Mouse (Mus musculus) intestine, postnatal 0 days (tissue): ENCODE measurements around the gene Isl2. TPM values are rescaled to one million over a fixed set of nuclear protein-coding genes. Genes with fewer than 3 reads are reported as not detected.
A peak's percentile ranks its signal among the peaks of the same experiment; 100 is the strongest.

Experiments
- ATAC-seq: fragments of 200-750 bp; cut with Nextera tagmentation; 2 replicates; pipeline ENCODE4 v1.8.0; 2017; ENCODE audit warnings: mild to moderate bottlenecking, moderate TSS enrichment, moderate library complexity
- H3K27ac ChIP-seq: fragments of 300-500 bp; sonication (generic); 2 replicates; pipeline ENCODE4 v1.5.1; 2014; ENCODE audit warnings: mild to moderate bottlenecking, low read depth, low read length, moderate library complexity
- H3K27me3 ChIP-seq: fragments of 300-500 bp; sonication (generic); replicated peaks from 2 replicates; pipeline ENCODE4 v1.6.1; 2014; ENCODE audit warnings: low read length, mixed read lengths; ENCODE audit not compliant: control insufficient read depth, insufficient read depth
- H3K36me3 ChIP-seq: fragments of 300-500 bp; sonication (generic); 2 replicates; pipeline ENCODE4 v1.6.1; 2014; ENCODE audit warnings: mild to moderate bottlenecking, moderate library complexity; ENCODE audit not compliant: control insufficient read depth, insufficient read depth
- H3K4me1 ChIP-seq: fragments of 300-500 bp; sonication (generic); replicated peaks from 2 replicates; pipeline ENCODE4 v1.6.1; 2014; ENCODE audit warnings: antibody characterized with exemption, low read length, mixed read lengths; ENCODE audit not compliant: control insufficient read depth, insufficient read depth
- H3K4me2 ChIP-seq: fragments of 300-500 bp; sonication (generic); replicated peaks from 2 replicates; pipeline ENCODE4 v1.6.1; 2014; ENCODE audit warnings: low read depth, mild to moderate bottlenecking, moderate library complexity
- H3K4me3 ChIP-seq: fragments of 300-500 bp; sonication (generic); 2 replicates; pipeline ENCODE4 v1.5.1; 2014; ENCODE audit warnings: low read depth, low read length
- H3K9ac ChIP-seq: fragments of 300-500 bp; sonication (generic); 2 replicates; pipeline ENCODE4 v1.6.1; 2014; ENCODE audit warnings: mild to moderate bottlenecking, low read depth, low read length
- H3K9me3 ChIP-seq: fragments of 300-500 bp; sonication (generic); 2 replicates; pipeline ENCODE4 v1.6.1; 2016; ENCODE audit warnings: mixed run types; ENCODE audit not compliant: control insufficient read depth
- CTCF ChIP-seq: sonication (generic); IDR thresholded peaks from 2 replicates; pipeline ENCODE4 v1.5.1; 2016; ENCODE audit warnings: low read depth, mild to moderate bottlenecking, control low read depth, antibody characterized with exemption, moderate library complexity
- WGBS: fragments of 180-500 bp; shearing (Covaris S2); extraction: QIAGEN DNeasy Blood & Tissue Kit; methylation state at CpG from one replicate; pipeline ENCODE4 v1.1.7; 2014; 5-methylcytosine and 5-hydroxymethylcytosine counted together
- polyA plus RNA-seq: library from polyadenylated mRNA; unstranded; fragments of >200 nt; fragmentation: Nextera tagmentation; extraction: Ambion mirVana; gene quantifications from 2 replicates; pipeline ENCODE4 v1.2.1, GENCODE M21; 2015

Isl2 gene
- 1.4 TPM in 2 replicates for polyA plus RNA-seq

DNA sequence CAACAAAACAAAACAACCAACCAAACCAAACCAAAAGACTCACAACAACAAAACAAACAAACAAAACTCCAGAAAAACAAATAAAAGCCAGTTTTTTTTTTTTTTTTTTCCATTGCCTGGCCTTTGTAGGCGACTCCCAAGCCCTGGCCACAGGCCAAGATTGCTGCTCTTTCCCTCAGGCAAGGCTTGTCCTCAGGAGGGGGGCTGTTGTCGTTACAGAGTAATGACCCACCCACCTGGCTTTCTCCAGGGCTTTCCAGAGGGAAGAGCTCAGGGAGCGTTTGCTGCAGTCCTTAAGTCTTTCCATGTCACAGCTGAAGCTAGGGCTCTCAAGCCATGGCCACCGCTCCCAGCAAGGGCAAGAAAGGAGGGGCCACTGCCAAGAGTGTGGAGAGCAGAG lies at the start of gene Isl2:
Isl2 (plus strand) TSS at position 296 of the 400 bp plus-strand sequence.
- no peaks in the 10 kb centered on the region; the same call in 1 of the 2 replicates for H3K4me1 ChIP-seq
- H3K36me3 ChIP-seq = no peaks in the 10 kb centered on the region
- no peak for TF ChIP-seq CTCF
- peaks cover 52% of the 10 kb centered on the region for H3K27me3 ChIP-seq
- H3K9ac ChIP-seq = no peak within 1 kb of the TSS
- H3K4me3 ChIP-seq = peak within 1 kb of the TSS; percentile 50
- no peaks in the 10 kb centered on the region for H3K9me3 ChIP-seq
- no peak for ATAC-seq
- WGBS = 36% methylated on average over 4 of the region's 4 CpGs
- H3K4me2 ChIP-seq = peak within 1 kb of the TSS; percentile 64; the same call in 1 of the 2 replicates
- no peak within 1 kb of the TSS for H3K27ac ChIP-seq

DNA sequence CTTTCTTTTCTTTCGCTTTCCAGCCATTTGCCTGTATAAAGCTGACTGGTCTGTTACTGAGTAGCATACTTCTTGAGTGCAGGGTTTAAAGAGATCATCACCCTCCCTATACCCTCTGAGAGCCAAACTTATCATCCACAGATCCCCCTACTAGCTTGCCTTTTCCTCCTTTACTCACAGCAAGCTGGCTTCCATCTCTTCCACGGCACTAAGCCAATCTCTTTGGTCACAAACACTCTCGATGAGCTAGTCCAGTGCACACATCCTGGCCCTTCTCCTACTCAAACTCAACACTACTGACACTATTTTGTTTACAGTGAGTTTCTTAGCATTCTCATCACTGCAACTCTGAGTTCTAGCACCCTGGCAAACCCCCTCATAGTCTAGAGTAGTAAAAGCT lies 30.6 kb upstream of the Isl2 start:
- no peak overlapping the region for H3K9ac ChIP-seq
- H3K4me2 ChIP-seq = no peak overlapping the region
- H3K36me3 ChIP-seq = no peaks in the 10 kb centered on the region
- H3K27me3 ChIP-seq = no peaks in the 10 kb centered on the region
- WGBS = 73% methylated on average over 3 of the region's 3 CpGs
- no peak for TF ChIP-seq CTCF
- H3K9me3 ChIP-seq = no peaks in the 10 kb centered on the region
- ATAC-seq = no peak
- H3K4me1 ChIP-seq = no peaks in the 10 kb centered on the region; the same call in 1 of the 2 replicates
- no peak overlapping the region for H3K27ac ChIP-seq
- H3K4me3 ChIP-seq = no peak overlapping the region

DNA sequence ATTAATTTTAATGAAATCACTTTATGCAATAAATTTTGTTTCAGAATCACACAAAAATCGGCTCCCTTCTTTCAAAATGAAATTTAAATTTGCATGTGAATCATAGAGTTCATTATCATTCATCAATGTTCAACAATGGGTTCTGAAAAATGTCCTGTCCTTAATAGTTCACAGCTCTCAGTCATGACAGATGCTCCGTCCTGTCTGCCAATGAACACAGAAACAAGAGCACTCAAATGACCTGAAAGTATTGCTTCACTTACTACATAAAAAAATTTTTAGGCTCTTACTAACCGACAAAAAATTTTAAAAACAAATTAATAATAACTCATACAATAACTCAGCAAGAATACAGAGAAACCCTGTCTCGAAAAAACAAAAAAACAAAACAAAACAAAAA lies 29.8 kb upstream of the Isl2 start:
- Histone ChIP-seq H3K36me3 (no peaks in the 10 kb centered on the region), H3K27ac (no peak overlapping the region), H3K27me3 (no peaks in the 10 kb centered on the region; the same call in 1 of the 2 replicates), H3K4me3 (no peak overlapping the region), H3K4me1 (no peaks in the 10 kb centered on the region; the same call in 1 of the 2 replicates), H3K9ac (no peak overlapping the region), H3K4me2 (no peak overlapping the region), H3K9me3 (no peaks in the 10 kb centered on the region)
- 75% methylated on average over 4 of the region's 4 CpGs for WGBS
- TF ChIP-seq CTCF = no peak
- no peak for ATAC-seq

DNA sequence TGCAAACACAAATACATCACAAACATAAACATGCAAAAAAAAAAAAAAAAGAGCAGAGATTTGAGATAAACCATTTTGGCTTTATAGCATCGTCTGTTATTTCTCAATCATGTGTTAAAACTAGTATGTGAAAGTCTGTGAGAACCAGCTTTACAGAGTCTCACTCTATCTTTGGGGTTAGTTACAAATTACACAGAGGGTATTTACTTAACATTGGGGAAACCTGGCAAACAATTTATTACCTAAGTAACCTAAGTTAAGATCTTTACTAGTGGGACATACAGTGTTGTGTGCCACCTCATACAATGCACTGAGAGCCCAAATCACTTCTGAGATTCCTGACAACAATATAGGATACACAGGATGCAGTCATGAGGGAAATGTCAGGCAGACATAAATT lies 28.7 kb upstream of the Isl2 start:
- Histone ChIP-seq H3K27me3 (no peaks in the 10 kb centered on the region; the same call in 1 of the 2 replicates), H3K9ac (no peak overlapping the region), H3K4me1 (no peaks in the 10 kb centered on the region; the same call in 1 of the 2 replicates), H3K4me3 (no peak overlapping the region), H3K4me2 (no peak overlapping the region), H3K9me3 (no peaks in the 10 kb centered on the region), H3K27ac (no peak overlapping the region), H3K36me3 (no peaks in the 10 kb centered on the region)
- 39% methylated on average over 1 of the region's 1 CpGs for WGBS
- no peak for TF ChIP-seq CTCF
- no peak for ATAC-seq

DNA sequence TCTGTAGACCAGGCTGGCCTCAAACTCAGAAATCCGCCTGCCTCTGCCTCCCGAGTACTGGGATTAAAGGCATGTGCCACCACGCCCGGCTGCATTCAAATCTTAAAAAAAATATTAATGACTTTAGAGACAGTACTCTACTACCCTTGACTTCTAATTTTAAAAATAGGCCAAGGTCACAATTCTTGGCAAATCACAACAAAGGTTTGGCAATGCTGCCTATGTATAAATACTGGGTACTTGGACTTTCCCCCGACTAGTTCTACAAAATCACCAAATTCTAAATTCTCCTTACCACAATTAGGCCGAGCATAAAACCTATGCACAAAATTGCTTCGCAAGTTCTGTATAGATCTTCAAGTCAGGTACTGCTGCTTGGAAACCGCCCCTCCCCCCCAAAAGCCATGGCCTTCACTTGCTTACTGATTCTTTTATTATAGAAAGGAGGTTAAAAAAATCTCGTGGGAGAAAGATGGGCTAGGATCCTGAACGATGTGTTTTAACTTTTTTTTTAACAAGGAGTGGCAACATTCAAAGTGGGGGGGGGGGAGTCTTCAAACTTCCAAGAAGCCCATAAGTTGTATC lies 27.7 kb upstream of the Isl2 start:
- Histone ChIP-seq H3K4me2 (peak overlapping the region; percentile 86), H3K27me3 (no peaks in the 10 kb centered on the region; the same call in 1 of the 2 replicates), H3K4me3 (peak overlapping the region; percentile 85), H3K36me3 (no peaks in the 10 kb centered on the region), H3K4me1 (no peaks in the 10 kb centered on the region; the same call in 1 of the 2 replicates), H3K9ac (peak overlapping the region; percentile 85; the same call in 1 of the 2 replicates), H3K27ac (no peak overlapping the region), H3K9me3 (no peaks in the 10 kb centered on the region)
- WGBS = 75% methylated on average over 10 of the region's 10 CpGs
- no peak for ATAC-seq
- TF ChIP-seq CTCF = no peak

DNA sequence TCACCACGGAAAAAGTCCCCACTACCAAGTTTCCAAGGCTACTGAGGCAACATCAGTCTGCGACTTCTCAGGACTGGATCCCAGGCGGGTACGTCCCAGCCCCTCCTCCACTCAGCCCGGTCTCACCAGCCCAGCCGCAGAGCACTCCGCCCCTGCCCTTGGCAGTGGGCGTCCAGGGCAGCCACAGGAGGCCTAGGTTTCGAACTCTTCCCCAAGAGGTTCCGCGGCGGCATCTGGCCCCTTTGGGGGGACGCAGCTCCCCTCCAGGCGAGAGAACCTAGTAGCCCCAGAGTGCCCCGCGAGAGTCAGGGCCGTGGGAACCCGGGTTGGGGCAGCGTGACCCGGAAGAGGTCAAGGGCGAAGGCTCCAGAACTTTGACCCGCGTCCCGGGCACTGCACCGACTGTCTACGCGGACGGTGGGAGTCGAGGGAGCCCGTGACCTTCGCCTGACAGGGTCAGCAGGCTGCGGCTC lies 26.9 kb upstream of the Isl2 start:
- Histone ChIP-seq H3K9ac (peak overlapping the region; percentile 85), H3K4me3 (peak overlapping the region; percentile 85), H3K4me1 (no peaks in the 10 kb centered on the region; the same call in 1 of the 2 replicates), H3K9me3 (no peaks in the 10 kb centered on the region), H3K36me3 (no peaks in the 10 kb centered on the region), H3K27me3 (no peaks in the 10 kb centered on the region; the same call in 1 of the 2 replicates), H3K4me2 (peak overlapping the region; percentile 86), H3K27ac (peak overlapping the region; percentile 86)
- under 1% methylated on average over 32 of the region's 32 CpGs for WGBS
- no peak for TF ChIP-seq CTCF
- ATAC-seq = peak; percentile 74
